23 mouse cellular contexts compared by ENCODE assay signal in the genomic region with DNA sequence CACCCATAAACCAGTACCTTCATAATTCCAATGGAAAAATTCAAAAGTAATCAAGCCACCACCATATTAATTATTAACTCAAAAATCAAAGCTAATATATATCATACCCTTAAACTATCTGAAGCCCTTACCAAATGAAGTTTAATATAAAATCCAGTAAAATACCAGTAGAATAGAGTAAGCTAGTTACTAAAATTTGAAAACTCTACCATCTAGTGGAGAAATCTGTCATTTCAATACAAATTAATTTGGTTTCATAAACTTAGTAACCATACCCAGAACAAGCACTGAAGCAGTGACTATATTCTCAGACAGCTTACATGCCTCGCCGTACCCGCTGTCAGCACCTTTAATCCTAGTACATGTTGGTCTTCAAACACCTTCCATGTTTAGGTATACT. TPM values are rescaled to one million over a fixed set of nuclear protein-coding genes. Genes with fewer than 3 reads are reported as not detected.
A peak's percentile ranks its signal among the peaks of the same experiment; 100 is the strongest.
DNase-seq lines count a peak whose midpoint lies in the region; ATAC-seq lines count a peak whose summit lies in the region.
"Had no signal": no experiment of that assay in that cellular context is flagged by ENCODE, and none has a peak within 500 bp of the region (broad histone marks: within the 10 kb centered on the region; RNA-seq: fewer than 3 reads in every experiment).

No protein-coding gene starts in this region.

- peaks cover 81% of the 10 kb centered on the region for H3K36me3 ChIP-seq in forebrain, embryonic 14.5 days (ENCODE audit: control insufficient read depth, insufficient read depth, low read length)
- H3K36me3 ChIP-seq in forebrain, embryonic 13.5 days (ENCODE audit: poor library complexity, severe bottlenecking), result peaks cover 79% of the 10 kb centered on the region
- peaks cover 83% of the 10 kb centered on the region for H3K36me3 ChIP-seq in hindbrain, embryonic 14.5 days (replicated peaks; ENCODE audit: control insufficient read depth, insufficient read depth)
- H3K36me3 ChIP-seq in hindbrain, embryonic 10.5 days, result peaks cover 95% of the 10 kb centered on the region
- H3K36me3 ChIP-seq in midbrain, embryonic 11.5 days (ENCODE audit: control insufficient read depth, insufficient read depth, low read length), result no peaks in the 10 kb centered on the region; the same call in 1 of the 2 replicates
- peaks cover 7% of the 10 kb centered on the region; the same call in 1 of the 2 replicates for H3K36me3 ChIP-seq in midbrain, embryonic 16.5 days (ENCODE audit: control insufficient read depth, insufficient read depth, low read length)

- H3K27me3 ChIP-seq in forebrain, embryonic 14.5 days (replicated peaks; ENCODE audit: control insufficient read depth, insufficient read depth, low read length), result no peaks in the 10 kb centered on the region
- no peaks in the 10 kb centered on the region for H3K27me3 ChIP-seq in forebrain, embryonic 13.5 days
- no peaks in the 10 kb centered on the region for H3K27me3 ChIP-seq in hindbrain, embryonic 14.5 days (ENCODE audit: control insufficient read depth, insufficient read depth, low read length)
- H3K27me3 ChIP-seq in hindbrain, embryonic 10.5 days (ENCODE audit: insufficient read depth, poor library complexity, severe bottlenecking), result no peaks in the 10 kb centered on the region
- H3K27me3 ChIP-seq in midbrain, embryonic 11.5 days (ENCODE audit: control insufficient read depth, insufficient read depth, low read length), result no peaks in the 10 kb centered on the region
- H3K27me3 ChIP-seq in midbrain, embryonic 16.5 days (ENCODE audit: control insufficient read depth, insufficient read depth, low read depth, low read length), result no peaks in the 10 kb centered on the region
- H3K27me3 ChIP-seq: embryonic facial prominence, embryonic 15.5 days; liver, embryonic 15.5 days; neural tube, embryonic 13.5 days had no signal

- H3K4me1 ChIP-seq in forebrain, embryonic 14.5 days (ENCODE audit: control insufficient read depth, insufficient read depth, low read length), result no peaks in the 10 kb centered on the region
- no peaks in the 10 kb centered on the region for H3K4me1 ChIP-seq in forebrain, embryonic 13.5 days
- H3K4me1 ChIP-seq in hindbrain, embryonic 14.5 days (replicated peaks; ENCODE audit: control insufficient read depth, insufficient read depth, low read length), result no peaks in the 10 kb centered on the region
- H3K4me1 ChIP-seq in hindbrain, embryonic 10.5 days (replicated peaks), result no peaks in the 10 kb centered on the region
- no peaks in the 10 kb centered on the region for H3K4me1 ChIP-seq in midbrain, embryonic 11.5 days (ENCODE audit: control insufficient read depth, insufficient read depth, low read length)
- no peaks in the 10 kb centered on the region for H3K4me1 ChIP-seq in midbrain, embryonic 16.5 days (ENCODE audit: control insufficient read depth, insufficient read depth, low read length)
- H3K4me1 ChIP-seq: embryonic facial prominence, embryonic 15.5 days; liver, embryonic 15.5 days; neural tube, embryonic 13.5 days had no signal

- ATAC-seq in forebrain, embryonic 14.5 days, result no peak
- no peak for ATAC-seq in forebrain, embryonic 13.5 days
- ATAC-seq in hindbrain, embryonic 14.5 days (ENCODE audit: low FRiP score), result no peak
- ATAC-seq in midbrain, embryonic 11.5 days (ENCODE audit: low FRiP score), result no peak
- ATAC-seq in midbrain, embryonic 16.5 days, result no peak
- 0 out of 2 replicates have a peak, but pooled peaks have one; percentile 36 for ATAC-seq in common myeloid progenitor, adult 5-6 weeks (replicated peaks; ENCODE audit: low read depth, poor library complexity, severe bottlenecking)
- ATAC-seq: intestine, postnatal 0 days had no signal

- H3K9ac ChIP-seq in forebrain, embryonic 14.5 days (ENCODE audit: low read length), result no peak overlapping the region
- no peak overlapping the region for H3K9ac ChIP-seq in forebrain, embryonic 13.5 days
- H3K9ac ChIP-seq in hindbrain, embryonic 14.5 days, result no peak overlapping the region
- H3K9ac ChIP-seq in midbrain, embryonic 11.5 days (ENCODE audit: low read length), result no peak overlapping the region
- no peak overlapping the region for H3K9ac ChIP-seq in midbrain, embryonic 16.5 days (ENCODE audit: low read depth, low read length)
- H3K9ac ChIP-seq: embryonic facial prominence, embryonic 15.5 days; liver, embryonic 15.5 days; neural tube, embryonic 13.5 days had no signal

- H3K4me3 ChIP-seq in forebrain, embryonic 14.5 days (ENCODE audit: low read depth, low read length), result no peak overlapping the region
- H3K4me3 ChIP-seq in forebrain, embryonic 13.5 days, result no peak overlapping the region
- no peak overlapping the region for H3K4me3 ChIP-seq in hindbrain, embryonic 14.5 days (replicated peaks; ENCODE audit: low read length)
- H3K4me3 ChIP-seq in hindbrain, embryonic 10.5 days, result no peak overlapping the region
- H3K4me3 ChIP-seq in midbrain, embryonic 11.5 days (ENCODE audit: low read depth, low read length), result no peak overlapping the region
- H3K4me3 ChIP-seq in midbrain, embryonic 16.5 days (ENCODE audit: low read depth, low read length), result no peak overlapping the region
- H3K4me3 ChIP-seq: embryonic facial prominence, embryonic 15.5 days; limb, embryonic 10.5 days; liver, embryonic 15.5 days; myocyte; neural tube, embryonic 13.5 days had no signal

- 97% methylated on average over 3 of the region's 3 CpGs for WGBS in forebrain, embryonic 14.5 days
- WGBS in forebrain, embryonic 13.5 days, result 98% methylated on average over 3 of the region's 3 CpGs
- 98% methylated on average over 3 of the region's 3 CpGs for WGBS in hindbrain, embryonic 14.5 days
- 97% methylated on average over 3 of the region's 3 CpGs for WGBS in hindbrain, embryonic 10.5 days
- 99% methylated on average over 3 of the region's 3 CpGs for WGBS in midbrain, embryonic 11.5 days
- 97% methylated on average over 3 of the region's 3 CpGs for WGBS in midbrain, embryonic 16.5 days

- H3K27ac ChIP-seq in forebrain, embryonic 14.5 days (ENCODE audit: low read depth, low read length), result no peak overlapping the region
- H3K27ac ChIP-seq in forebrain, embryonic 13.5 days, result no peak overlapping the region
- H3K27ac ChIP-seq in hindbrain, embryonic 14.5 days, result no peak overlapping the region
- no peak overlapping the region for H3K27ac ChIP-seq in hindbrain, embryonic 10.5 days
- no peak overlapping the region for H3K27ac ChIP-seq in midbrain, embryonic 11.5 days (ENCODE audit: low read depth, low read length)
- no peak overlapping the region for H3K27ac ChIP-seq in midbrain, embryonic 16.5 days (ENCODE audit: low read length)
- H3K27ac ChIP-seq: embryonic facial prominence, embryonic 15.5 days; limb, embryonic 10.5 days; liver, embryonic 15.5 days; macrophage; neural tube, embryonic 13.5 days had no signal

- H3K4me2 ChIP-seq in forebrain, embryonic 14.5 days (ENCODE audit: low read length), result no peak overlapping the region
- no peak overlapping the region for H3K4me2 ChIP-seq in forebrain, embryonic 13.5 days
- H3K4me2 ChIP-seq in hindbrain, embryonic 14.5 days (replicated peaks), result no peak overlapping the region
- no peak overlapping the region for H3K4me2 ChIP-seq in midbrain, embryonic 11.5 days
- no peak overlapping the region for H3K4me2 ChIP-seq in midbrain, embryonic 16.5 days (ENCODE audit: low read length)
- H3K4me2 ChIP-seq: embryonic facial prominence, embryonic 15.5 days; liver, embryonic 15.5 days; neural tube, embryonic 13.5 days had no signal

- no peaks in the 10 kb centered on the region for H3K9me3 ChIP-seq in forebrain, embryonic 14.5 days (replicated peaks; ENCODE audit: control insufficient read depth, low read length)
- no peaks in the 10 kb centered on the region for H3K9me3 ChIP-seq in forebrain, embryonic 13.5 days (replicated peaks)
- H3K9me3 ChIP-seq in hindbrain, embryonic 14.5 days (ENCODE audit: control insufficient read depth, low read length), result no peaks in the 10 kb centered on the region
- H3K9me3 ChIP-seq in hindbrain, embryonic 10.5 days, result no peaks in the 10 kb centered on the region
- no peaks in the 10 kb centered on the region for H3K9me3 ChIP-seq in midbrain, embryonic 11.5 days (ENCODE audit: control insufficient read depth, low read length)
- no peaks in the 10 kb centered on the region for H3K9me3 ChIP-seq in midbrain, embryonic 16.5 days (replicated peaks; ENCODE audit: control insufficient read depth, low read length, poor library complexity, severe bottlenecking)
- H3K9me3 ChIP-seq: embryonic facial prominence, embryonic 15.5 days; limb, embryonic 10.5 days; liver, embryonic 15.5 days; neural tube, embryonic 13.5 days had no signal

- peak; percentile 36 for DNase-seq in forebrain, embryonic 14.5 days (ENCODE audit: low spot score)
- DNase-seq in hindbrain, embryonic 14.5 days (ENCODE audit: low spot score), result peak; percentile 43
- DNase-seq in hindbrain, embryonic 10.5 days (ENCODE audit: low spot score), result no peak
- DNase-seq in midbrain, embryonic 11.5 days (ENCODE audit: low spot score, missing footprints), result peak; percentile 60
- no peak for DNase-seq in spleen, postnatal 10 days (ENCODE audit: low spot score in 2 of 2)
- DNase-seq: adrenal gland, postnatal 14 days; cerebellum, adult 9-10 months; gastrocnemius, postnatal 25 days; heart, postnatal 4 days; kidney, postnatal 4 days; layer of hippocampus, adult 9-11 months; liver; thymus, postnatal 25 days had no signal

RNA-seq across cellular contexts. Expression of a gene that starts 18.5 kb away (rescaled TPM):
- 107 and 112 TPM in 2 replicates for polyA plus RNA-seq in forebrain, embryonic 14.5 days (2014; fragmentation: Nextera tagmentation; extraction: Ambion mirVana)
- 85.8 and 86.8 TPM in 2 replicates for polyA plus RNA-seq in forebrain, embryonic 13.5 days (2015; fragmentation: Nextera tagmentation; extraction: Ambion mirVana)
- polyA plus RNA-seq in hindbrain, embryonic 14.5 days (2014; fragmentation: Nextera tagmentation; extraction: Ambion mirVana), result 49.0 and 51.5 TPM in 2 replicates
- 77.9 and 81.3 TPM in 2 replicates for polyA plus RNA-seq in hindbrain, embryonic 10.5 days (2016; fragmentation: Nextera tagmentation; extraction: Ambion mirVana)
- 88.8 and 96.0 TPM in 2 replicates for polyA plus RNA-seq in midbrain, embryonic 11.5 days (2014; fragmentation: Nextera tagmentation; extraction: Ambion mirVana)
- 39.8 and 43.2 TPM in 2 replicates for polyA plus RNA-seq in midbrain, embryonic 16.5 days (2015; fragmentation: Nextera tagmentation; extraction: Ambion mirVana)
- total RNA-seq in common myeloid progenitor, adult 5-6 weeks (2017), result 62.6 and 89.9 TPM in 2 replicates

Comparison
In these comparisons a context has a peak if more than half of its experiments do, and no peak if none do; other contexts are left out.
1. DNase-seq: peak in forebrain, embryonic 14.5 days (single experiment), hindbrain, embryonic 14.5 days (single experiment) and midbrain, embryonic 11.5 days (single experiment); none in hindbrain, embryonic 10.5 days (single experiment) and spleen, postnatal 10 days (0 of 2).